ENCODE assay signal across 9 mouse cellular contexts in the genomic region with DNA sequence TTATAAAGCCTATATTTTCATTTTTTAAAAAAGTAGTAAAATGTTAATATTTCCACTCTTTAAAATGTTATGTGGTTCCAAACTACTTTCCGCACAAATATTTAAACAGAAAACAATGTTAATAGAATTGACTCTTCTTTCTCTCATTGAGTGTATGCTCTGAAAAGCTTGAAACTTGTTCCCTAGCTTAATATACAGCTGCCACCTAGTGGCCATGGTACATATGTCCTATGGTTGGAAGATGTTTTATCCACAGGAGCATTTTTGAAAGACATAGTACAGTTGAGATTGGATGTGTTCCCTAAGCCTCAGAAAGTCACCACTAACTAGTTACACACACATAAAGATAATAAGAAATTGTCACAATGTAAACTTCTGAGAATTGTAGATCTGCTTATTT. TPM values are rescaled to one million over a fixed set of nuclear protein-coding genes. Genes with fewer than 3 reads are reported as not detected.
DNase-seq lines count a peak whose midpoint lies in the region; ATAC-seq and TF ChIP-seq lines count a peak whose summit lies in the region.
"Had no signal": no experiment of that assay in that cellular context is flagged by ENCODE, and none has a peak within 500 bp of the region (broad histone marks: within the 10 kb centered on the region; RNA-seq: fewer than 3 reads in every experiment).

No protein-coding gene starts in this region.

- TF ChIP-seq CTCF in intestine, postnatal 0 days (IDR thresholded peaks at IDR 0.05; ENCODE audit: low read depth): peak; percentile 84

- H3K36me3 ChIP-seq in intestine, postnatal 0 days (ENCODE audit: control insufficient read depth, insufficient read depth): no peaks in the 10 kb centered on the region
- no peaks in the 10 kb centered on the region for H3K36me3 ChIP-seq in intestine, embryonic 15.5 days
- H3K36me3 ChIP-seq: limb, embryonic 13.5 days had no signal

- no peak overlapping the region for H3K9ac ChIP-seq in intestine, postnatal 0 days (ENCODE audit: low read depth, low read length)
- no peak overlapping the region for H3K9ac ChIP-seq in intestine, embryonic 15.5 days
- H3K9ac ChIP-seq: limb, embryonic 13.5 days had no signal

- 48% methylated on average over 1 of the region's 1 CpGs for WGBS in intestine, postnatal 0 days
- WGBS in intestine, embryonic 15.5 days: 48% methylated on average over 1 of the region's 1 CpGs

- no peaks in the 10 kb centered on the region for H3K27me3 ChIP-seq in intestine, postnatal 0 days (replicated peaks; ENCODE audit: control insufficient read depth, insufficient read depth, low read length)
- no peaks in the 10 kb centered on the region for H3K27me3 ChIP-seq in intestine, embryonic 15.5 days (replicated peaks)
- H3K27me3 ChIP-seq: limb, embryonic 13.5 days had no signal

- H3K4me3 ChIP-seq in intestine, postnatal 0 days (ENCODE audit: low read depth, low read length): no peak overlapping the region
- no peak overlapping the region for H3K4me3 ChIP-seq in intestine, embryonic 15.5 days (replicated peaks)
- H3K4me3 ChIP-seq: limb, embryonic 13.5 days had no signal

- ATAC-seq in intestine, postnatal 0 days: no peak
- no peak for ATAC-seq in intestine, embryonic 15.5 days

- H3K27ac ChIP-seq in intestine, postnatal 0 days (ENCODE audit: low read depth, low read length): no peak overlapping the region
- no peak overlapping the region for H3K27ac ChIP-seq in intestine, embryonic 15.5 days
- H3K27ac ChIP-seq: limb, embryonic 13.5 days had no signal

- peak; percentile 20 for DNase-seq in urinary bladder, postnatal 25 days (ENCODE audit: low spot score)
- DNase-seq in urinary bladder, postnatal 4 days (ENCODE audit: low spot score in 2 of 2): no peak
- DNase-seq in cerebellum, postnatal 10 days: peak; percentile 76 to 78
- peak; percentile 42 for DNase-seq in kidney, postnatal 14 days
- DNase-seq in spleen, adult 12 weeks (ENCODE audit: low spot score): no peak

- H3K9me3 ChIP-seq in intestine, postnatal 0 days (ENCODE audit: control insufficient read depth): no peaks in the 10 kb centered on the region
- H3K9me3 ChIP-seq in intestine, embryonic 15.5 days: no peaks in the 10 kb centered on the region
- H3K9me3 ChIP-seq: limb, embryonic 13.5 days had no signal

- no peak overlapping the region for H3K4me2 ChIP-seq in intestine, postnatal 0 days (replicated peaks; ENCODE audit: low read depth)
- no peak overlapping the region for H3K4me2 ChIP-seq in intestine, embryonic 15.5 days (replicated peaks)
- H3K4me2 ChIP-seq: limb, embryonic 13.5 days had no signal

- H3K4me1 ChIP-seq in intestine, postnatal 0 days (replicated peaks; ENCODE audit: control insufficient read depth, insufficient read depth, low read length): no peaks in the 10 kb centered on the region
- no peaks in the 10 kb centered on the region for H3K4me1 ChIP-seq in intestine, embryonic 15.5 days (replicated peaks)
- H3K4me1 ChIP-seq: limb, embryonic 13.5 days had no signal

RNA-seq across cellular contexts. Expression of a gene that starts 11.7 kb away (rescaled TPM):
- not detected in 2 replicates for polyA plus RNA-seq in intestine, postnatal 0 days (2015; fragmentation: Nextera tagmentation; extraction: Ambion mirVana)
- not detected in 2 replicates for polyA plus RNA-seq in intestine, embryonic 15.5 days (2015; fragmentation: Nextera tagmentation; extraction: Ambion mirVana)
- polyA plus RNA-seq: small intestine, adult 2 months had no signal

RNA-seq across cellular contexts. Expression of a gene that starts 22.0 kb away (rescaled TPM):
- polyA plus RNA-seq in intestine, postnatal 0 days (2015; fragmentation: Nextera tagmentation; extraction: Ambion mirVana): not detected in 2 replicates
- not detected in 2 replicates for polyA plus RNA-seq in intestine, embryonic 15.5 days (2015; fragmentation: Nextera tagmentation; extraction: Ambion mirVana)
- polyA plus RNA-seq: limb, embryonic 13.5 days; small intestine, adult 2 months had no signal

Comparison
In these comparisons a context has a peak if more than half of its experiments do, and no peak if none do; other contexts are left out.
1. DNase-seq: peak in urinary bladder, postnatal 25 days (single experiment), cerebellum, postnatal 10 days (2 of 2) and kidney, postnatal 14 days (single experiment); none in urinary bladder, postnatal 4 days (0 of 2) and spleen, adult 12 weeks (single experiment).